Mouse (Mus musculus) erythroblast, embryonic 14.5 days (primary cell): ENCODE measurements at regions not wholly inside any gene's neighbourhood (a gene's known extent, or its start where the extent isn't known, plus 50 kb on each side); places are given as distances from the start of the nearest gene placed in this dataset.

Experiments used
- GATA1 ChIP-seq: IDR thresholded peaks from 2 replicates; pipeline ENCODE4 v1.6.1; 2012; ENCODE audit warnings: low read length, inconsistent platforms, mixed read lengths
- TAL1 ChIP-seq: IDR thresholded peaks from 3 replicates; pipeline ENCODE4 v1.6.1; 2012; ENCODE audit warnings: low read length, inconsistent platforms, mixed read lengths

DNA sequence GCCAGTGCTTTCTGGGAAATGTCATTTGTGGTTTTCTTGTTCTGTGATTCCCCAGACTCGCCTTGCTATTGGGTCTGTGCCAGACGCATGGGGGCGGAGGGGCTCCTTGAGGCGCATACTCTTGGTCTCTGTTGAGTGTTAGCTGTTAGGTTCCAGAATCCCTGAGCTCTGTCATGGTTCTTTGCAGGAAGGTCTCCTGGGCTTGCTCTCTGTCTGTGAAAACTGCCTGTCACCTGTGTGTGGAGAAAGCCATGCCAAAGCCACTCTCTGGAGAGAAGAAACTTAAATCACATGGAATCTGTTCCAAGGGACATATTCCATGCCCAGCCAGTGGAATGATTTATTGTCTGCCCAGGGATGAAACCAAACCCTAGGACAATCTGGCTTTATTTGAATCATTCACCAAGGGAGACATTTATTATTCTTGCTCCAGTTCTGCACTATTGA lies 134.5 kb upstream of the Ankrd55 start:
- no peak for TF ChIP-seq GATA1
- TF ChIP-seq TAL1 = no peak
